Mouse (Mus musculus) kidney, embryonic 14.5 days (tissue): ENCODE data around the gene Preb. TPM values are rescaled to one million over a fixed set of nuclear protein-coding genes. Genes with fewer than 3 reads are reported as not detected.

ENCODE experiments used
- ATAC-seq: fragments of 200-750 bp; cut with Nextera tagmentation; 2 replicates; pipeline ENCODE4 v1.8.0; 2017; ENCODE audit warnings: moderate number of reproducible peaks, mild to moderate bottlenecking, moderate TSS enrichment, moderate library complexity; ENCODE audit not compliant: low FRiP score, low TSS enrichment
- H3K27ac ChIP-seq: fragments of 300-500 bp; sonication (generic); 2 replicates; pipeline ENCODE4 v1.5.1; 2014; ENCODE audit warnings: low read depth, mild to moderate bottlenecking, low read length, moderate library complexity, mixed read lengths
- H3K27me3 ChIP-seq: fragments of 300-500 bp; sonication (generic); 2 replicates; pipeline ENCODE4 v1.6.1; 2014; ENCODE audit warnings: mild to moderate bottlenecking, low read length; ENCODE audit not compliant: control insufficient read depth, insufficient read depth
- H3K36me3 ChIP-seq: fragments of 300-500 bp; sonication (generic); 2 replicates; pipeline ENCODE4 v1.6.1; 2014; ENCODE audit warnings: low read length, mixed read lengths; ENCODE audit not compliant: control insufficient read depth, insufficient read depth
- H3K4me1 ChIP-seq: fragments of 300-500 bp; sonication (generic); 2 replicates; pipeline ENCODE4 v1.6.1; 2014; ENCODE audit warnings: low read length, mixed read lengths; ENCODE audit not compliant: control insufficient read depth, insufficient read depth
- H3K4me2 ChIP-seq: fragments of 300-500 bp; sonication (generic); replicated peaks from 2 replicates; pipeline ENCODE4 v1.6.1; 2014; ENCODE audit warnings: low read depth, mild to moderate bottlenecking, low read length
- H3K4me3 ChIP-seq: fragments of 300-500 bp; sonication (generic); 2 replicates; pipeline ENCODE4 v1.5.1; 2014; ENCODE audit warnings: mild to moderate bottlenecking, low read length
- H3K9ac ChIP-seq: fragments of 300-500 bp; sonication (generic); 2 replicates; pipeline ENCODE4 v1.6.1; 2014; ENCODE audit warnings: low read depth, mild to moderate bottlenecking, low read length, moderate library complexity
- H3K9me3 ChIP-seq: fragments of 300-500 bp; sonication (generic); 2 replicates; pipeline ENCODE4 v1.6.1; 2016; ENCODE audit warnings: low read length; ENCODE audit not compliant: control insufficient read depth
- WGBS: fragments of 180-500 bp; shearing (Covaris S2); extraction: QIAGEN DNeasy Blood & Tissue Kit; methylation state at CpG from one replicate; pipeline ENCODE4 v1.1.7; 2014; 5-methylcytosine and 5-hydroxymethylcytosine counted together
- polyA plus RNA-seq: library from polyadenylated mRNA; unstranded; fragments of >200 nt; fragmentation: Nextera tagmentation; extraction: Ambion mirVana; gene quantifications from 2 replicates; pipeline ENCODE4 v1.2.1, GENCODE M21; 2014

The Preb gene
- polyA plus RNA-seq, 1 experiment from 2014 or later: 97.6 TPM

DNA sequence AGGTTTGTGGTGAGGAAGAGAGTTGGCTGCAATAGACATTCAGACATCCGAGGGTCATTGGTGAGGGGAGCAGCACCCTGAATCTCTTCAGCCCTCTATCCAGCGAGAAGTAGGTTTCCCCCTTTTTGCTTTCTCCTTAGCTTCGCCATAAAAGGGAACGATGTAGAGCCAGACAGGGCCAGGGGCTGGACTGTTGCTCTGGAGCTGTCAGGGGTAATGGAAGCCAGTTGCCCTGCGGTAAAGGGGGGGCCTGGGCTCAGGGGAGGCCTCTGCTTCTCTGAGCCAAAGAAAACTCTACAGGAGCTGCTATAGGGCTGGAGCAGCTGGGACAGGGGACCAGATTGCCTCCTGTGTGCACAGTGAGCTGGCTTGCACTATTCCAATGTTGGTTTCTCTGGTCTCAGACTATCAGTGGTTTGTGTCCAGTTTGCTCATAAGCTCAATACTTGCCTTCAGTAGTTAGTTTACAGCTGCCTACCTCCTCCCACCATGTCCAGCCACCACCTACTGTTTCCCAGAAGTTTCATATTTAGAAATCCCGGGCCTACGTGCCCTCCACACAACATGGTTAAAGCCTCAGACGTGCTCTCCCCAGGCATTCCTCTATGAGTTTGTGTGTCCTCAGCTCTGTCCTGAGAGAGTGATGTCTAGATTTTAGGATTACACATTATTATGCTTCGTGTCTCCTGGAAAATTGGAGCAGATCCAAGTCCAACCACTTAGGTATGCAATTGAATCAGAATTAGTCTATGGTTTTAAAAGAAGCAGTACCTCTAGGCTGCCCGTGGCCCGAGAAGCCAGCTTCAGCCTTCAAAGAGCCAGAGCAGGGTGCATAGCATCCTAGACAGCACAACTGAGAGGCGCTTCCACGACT, 51.5 kb downstream of the Preb start:
- H3K4me3 ChIP-seq: peak overlapping the region; percentile 75
- H3K9ac ChIP-seq: peak overlapping the region; percentile 86
- peaks cover 62% of the 10 kb centered on the region for H3K4me1 ChIP-seq
- H3K36me3 ChIP-seq: peaks cover 26% of the 10 kb centered on the region
- peak overlapping the region; percentile 98 for H3K27ac ChIP-seq
- H3K27me3 ChIP-seq: no peaks in the 10 kb centered on the region
- no peaks in the 10 kb centered on the region for H3K9me3 ChIP-seq
- peak; percentile 14; the same call in 1 of the 2 replicates for ATAC-seq
- 29% methylated on average over 13 of the region's 13 CpGs for WGBS
- H3K4me2 ChIP-seq: peak overlapping the region; percentile 94

DNA sequence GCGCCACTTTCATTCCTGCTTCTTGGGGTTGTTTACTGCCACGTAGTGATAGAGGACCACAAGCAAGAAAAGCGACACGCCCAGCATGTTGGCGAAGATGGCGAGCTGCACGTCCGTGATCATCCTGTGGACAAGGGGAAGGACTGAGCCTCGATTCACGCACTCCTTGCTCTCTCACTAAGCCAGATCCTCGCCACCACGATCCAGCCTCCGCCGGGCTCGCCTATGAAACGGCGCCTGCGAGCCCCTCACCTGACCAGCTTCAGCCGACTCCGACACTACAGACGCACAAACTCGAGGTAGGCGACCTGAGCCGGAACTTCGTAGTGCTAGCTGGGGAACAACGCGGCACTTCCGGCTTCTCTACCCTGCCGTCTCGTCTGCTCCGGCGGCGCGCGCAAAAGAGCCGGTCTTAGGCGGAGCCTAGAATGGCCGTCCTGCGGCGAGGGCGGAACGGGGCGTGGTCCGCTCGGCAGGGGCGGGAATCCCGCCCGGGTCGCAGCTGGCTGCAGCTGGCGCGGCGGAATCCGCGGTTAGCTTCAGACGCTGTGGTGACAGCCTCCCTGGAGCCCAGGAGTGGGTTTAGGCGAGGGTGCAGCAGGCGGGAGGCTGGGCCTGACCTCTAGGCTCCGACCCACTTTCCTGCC, 52.6 kb downstream of the Preb start, which contains the start of gene Ost4:
Ost4 (minus strand) TSS at position 376 of the 647 bp plus-strand sequence.
- peak within 1 kb of the TSS; percentile 75 for H3K4me3 ChIP-seq
- peaks cover 34% of the 10 kb centered on the region for H3K36me3 ChIP-seq
- no peaks in the 10 kb centered on the region for H3K9me3 ChIP-seq
- peak; percentile 92 for ATAC-seq
- peak within 1 kb of the TSS; percentile 94 for H3K4me2 ChIP-seq
- H3K4me1 ChIP-seq: peaks cover 54% of the 10 kb centered on the region
- under 1% methylated on average over 53 of the region's 58 CpGs for WGBS
- peak within 1 kb of the TSS; percentile 98 for H3K27ac ChIP-seq
- no peaks in the 10 kb centered on the region for H3K27me3 ChIP-seq
- H3K9ac ChIP-seq: peak within 1 kb of the TSS; percentile 86

DNA sequence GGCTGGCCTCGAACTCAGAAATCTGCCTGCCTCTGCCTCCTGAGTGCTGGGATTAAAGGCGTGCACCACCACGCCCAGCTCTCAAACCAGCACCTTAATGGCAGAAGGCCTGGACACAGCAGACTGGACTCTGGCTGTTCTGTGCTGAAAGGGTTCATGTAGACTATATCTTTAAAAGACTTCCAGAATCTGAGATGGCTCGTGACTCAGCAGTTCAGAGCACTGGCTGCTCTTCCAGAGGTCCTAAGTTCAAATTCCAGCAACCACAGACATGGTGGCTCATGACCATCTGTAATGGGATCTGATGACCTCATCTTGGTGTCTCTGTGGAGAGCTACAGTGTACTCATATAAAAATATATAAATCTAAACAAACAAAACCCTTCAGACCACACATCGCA, 58.3 kb downstream of the Preb start:
- H3K36me3 ChIP-seq: peaks cover 76% of the 10 kb centered on the region
- H3K4me2 ChIP-seq: no peak overlapping the region
- no peaks in the 10 kb centered on the region for H3K9me3 ChIP-seq
- no peaks in the 10 kb centered on the region for H3K27me3 ChIP-seq
- WGBS: 88% methylated on average over 5 of the region's 5 CpGs
- no peak overlapping the region for H3K4me3 ChIP-seq
- no peak overlapping the region for H3K27ac ChIP-seq
- H3K9ac ChIP-seq: no peak overlapping the region
- no peak for ATAC-seq
- peaks cover 17% of the 10 kb centered on the region for H3K4me1 ChIP-seq

Other genes with a start within 250 kb of the Preb start
- gene Dpysl5, start 248.8 kb downstream of the Preb start, polyA plus RNA-seq: 3.8 and 7.2 TPM in 2 replicates
- gene Mapre3, start 145.7 kb downstream of the Preb start, polyA plus RNA-seq: 13.6 and 19.3 TPM in 2 replicates
- gene Tmem214, start 92.3 kb downstream of the Preb start, polyA plus RNA-seq: 53.1 and 65.1 TPM in 2 replicates
- 19.5 and 27.1 TPM in 2 replicates for gene Agbl5, start 71.7 kb downstream of the Preb start, polyA plus RNA-seq
- 500 and 653 TPM in 2 replicates for gene Ost4, start 52.6 kb downstream of the Preb start, polyA plus RNA-seq
- gene Emilin1, start 47.0 kb downstream of the Preb start, polyA plus RNA-seq: 170 and 191 TPM in 2 replicates
- 29.7 and 31.4 TPM in 2 replicates for gene Khk, start 38.9 kb downstream of the Preb start, polyA plus RNA-seq
- gene Cgref1, start 14.8 kb downstream of the Preb start, polyA plus RNA-seq: 7.5 and 10.4 TPM in 2 replicates
- gene Tcf23, start 8.3 kb upstream of the Preb start, polyA plus RNA-seq: 0.51 and 0.83 TPM in 2 replicates
- 144 and 160 TPM in 2 replicates for gene Atraid, start 88.0 kb upstream of the Preb start, polyA plus RNA-seq
- gene Slc5a6, start 88.6 kb upstream of the Preb start, polyA plus RNA-seq: 5.5 and 10.9 TPM in 2 replicates
- 35.4 and 40.5 TPM in 2 replicates for gene Cad, start 94.4 kb upstream of the Preb start, polyA plus RNA-seq
- not detected in 2 replicates for gene Dnajc5g, start 145.9 kb upstream of the Preb start, polyA plus RNA-seq
- gene Slc30a3, start 147.9 kb upstream of the Preb start, polyA plus RNA-seq: 1.9 and 3.4 TPM in 2 replicates
- not detected in 2 replicates for gene Trim54, start 156.4 kb upstream of the Preb start, polyA plus RNA-seq
- gene Ucn, start 178.5 kb upstream of the Preb start, polyA plus RNA-seq: not detected in 2 replicates
- 67.5 and 68.3 TPM in 2 replicates for gene Mpv17, start 193.9 kb upstream of the Preb start, polyA plus RNA-seq
- gene Gm29609, start 219.6 kb upstream of the Preb start, polyA plus RNA-seq: 1.4 and 1.6 TPM in 2 replicates
- 51.6 and 85.6 TPM in 2 replicates for gene Gtf3c2, start 219.8 kb upstream of the Preb start, polyA plus RNA-seq
- 110 and 133 TPM in 2 replicates for gene Snx17, start 232.9 kb upstream of the Preb start, polyA plus RNA-seq
- 60.1 and 67.3 TPM in 2 replicates for gene Eif2b4, start 233.1 kb upstream of the Preb start, polyA plus RNA-seq
- gene Zfp513, start 241.9 kb upstream of the Preb start, polyA plus RNA-seq: 6.7 and 9.0 TPM in 2 replicates